Mouse (Mus musculus): ENCODE measurements around the gene Mcf2l. TPM values are rescaled to one million over a fixed set of nuclear protein-coding genes. Genes with fewer than 3 reads are reported as not detected.

Mcf2l gene
- total RNA-seq, 4 experiments from 2014 or later, result 55.6 to 85.0 (median 65.1) TPM

Small RNA genes lying within 50 kb of the gene (microRNA-seq; reads per million reads assigned to microRNA genes)
- not detected for gene Gm38671

Other genes starting within 250 kb of the Mcf2l start
- gene Tubgcp3, start 201.6 kb upstream of the Mcf2l start, total RNA-seq (2022), result 10 to 100 TPM; 11.0 to 13.7 (median 12.6) TPM
- gene Atp11a, start 116.8 kb upstream of the Mcf2l start, total RNA-seq (2022), result 10 to 100 TPM; 85.6 to 89.6 (median 87.8) TPM
- gene F7, start 152.2 kb downstream of the Mcf2l start, total RNA-seq (2022), result 1 to 10 TPM in 1 of 4 experiments, under 1 TPM in 2, not detected in 1; 0.22 to 2.2 (median 0.31) TPM
- 1 to 10 TPM in 1 of 4 experiments, under 1 TPM in 3; 0.35 to 5.7 (median 0.47) TPM for gene F10, start 163.5 kb downstream of the Mcf2l start, total RNA-seq (2022)
- not detected for gene Proz, start 187.1 kb downstream of the Mcf2l start, total RNA-seq (2022)
- 1 to 10 TPM; 8.4 to 9.7 (median 9.4) TPM for gene Pcid2, start 231.7 kb downstream of the Mcf2l start, total RNA-seq (2022)
- gene Cul4a, start 231.8 kb downstream of the Mcf2l start, total RNA-seq (2022), result 10 to 100 TPM; 75.8 to 84.1 (median 80.2) TPM

Data from heart, adult 8-10 months (tissue).